Mouse (Mus musculus): ENCODE results near the gene Rad23b.
"Not testable (repeated sequence)": the region's sequence is repeated elsewhere in the genome, so short reads cannot be mapped to it uniquely, and the experiment has no call there.

The Rad23b gene

GRCm38 (mm10) chr4:55356726-55357125, 6.9 kb downstream of the Rad23b start:
- no peak for DNase-seq

DNA sequence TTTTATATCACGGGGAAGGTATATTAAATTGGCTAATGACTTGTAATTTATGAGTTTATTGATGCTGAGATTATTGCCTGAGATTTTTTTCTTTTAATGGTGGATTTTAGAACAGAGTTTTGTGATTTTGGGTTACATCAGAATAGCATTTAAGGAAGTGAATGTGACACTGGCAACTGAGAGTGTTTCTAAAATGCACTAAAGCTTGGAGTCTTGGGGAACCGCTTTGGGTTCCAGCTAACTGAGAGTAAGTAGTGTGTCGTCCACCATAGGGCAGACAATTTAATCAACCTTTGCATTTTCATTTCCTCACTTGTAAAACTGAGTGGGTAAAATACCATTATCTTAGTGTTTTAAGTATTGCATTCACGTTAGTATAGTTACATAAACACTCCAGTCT, 14.0 kb downstream of the Rad23b start:
- DNase-seq: no peak

DNA sequence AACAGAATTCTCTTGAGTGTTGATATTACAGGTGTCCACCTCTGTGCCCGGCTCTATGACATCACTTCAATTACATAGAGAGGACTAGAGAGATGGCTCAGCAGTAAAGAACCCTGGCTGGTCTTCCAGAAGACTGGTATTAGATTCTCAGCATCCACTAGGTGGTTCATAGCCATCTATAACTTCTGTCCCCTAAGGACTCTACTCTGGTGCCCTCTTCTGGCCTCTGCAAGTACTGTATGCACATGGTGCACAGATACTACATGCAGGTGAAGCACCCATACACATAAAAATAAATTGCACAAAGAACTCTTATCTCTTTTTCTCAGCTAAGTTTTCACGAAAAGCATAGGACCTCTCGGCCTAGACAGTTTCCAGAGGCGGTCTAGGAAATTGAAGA, 14.5 kb downstream of the Rad23b start:
- DNase-seq: peak; percentile 67

- DNase-seq: no peak
These were observed 16.2 kb downstream of the Rad23b start for GRCm38 (mm10) chr4:55366014-55366413.

DNA sequence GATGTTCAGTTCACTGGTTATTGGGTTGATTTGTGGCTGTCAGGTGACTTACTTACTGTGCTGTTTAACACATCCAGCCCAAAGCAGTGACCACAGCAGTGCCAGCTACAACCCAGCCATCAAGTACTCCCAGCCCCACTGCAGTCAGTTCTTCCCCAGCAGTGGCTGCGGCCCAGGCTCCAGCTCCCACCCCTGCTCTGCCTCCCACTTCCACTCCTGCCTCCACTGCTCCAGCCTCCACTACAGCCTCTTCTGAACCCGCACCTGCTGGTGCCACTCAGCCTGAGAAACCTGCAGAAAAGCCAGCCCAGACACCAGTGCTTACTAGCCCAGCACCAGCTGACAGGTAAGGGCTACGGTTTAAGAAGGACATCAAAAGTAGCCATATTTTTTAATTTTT, 20.3 kb downstream of the Rad23b start:
- DNase-seq: no peak

DNA sequence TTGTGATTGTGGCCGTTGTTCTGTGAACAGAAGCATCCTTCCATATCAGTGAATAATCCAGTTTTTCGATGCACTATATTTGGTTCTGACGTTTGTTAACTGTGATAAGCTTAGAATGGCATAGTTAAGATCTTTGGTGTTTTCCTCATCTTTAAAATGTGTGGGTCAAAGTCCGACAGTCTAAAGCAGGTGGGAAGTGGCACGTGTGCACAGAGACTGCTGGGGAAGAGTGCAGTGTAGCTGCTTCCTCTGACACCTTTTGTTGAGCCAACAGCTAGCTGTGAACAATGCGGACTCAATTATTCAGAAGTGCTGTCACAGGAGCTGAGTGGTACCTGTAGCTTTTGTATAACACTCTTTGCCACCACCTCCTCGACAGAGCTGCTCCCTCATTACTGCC, 21.5 kb downstream of the Rad23b start:
- no peak for DNase-seq

DNA sequence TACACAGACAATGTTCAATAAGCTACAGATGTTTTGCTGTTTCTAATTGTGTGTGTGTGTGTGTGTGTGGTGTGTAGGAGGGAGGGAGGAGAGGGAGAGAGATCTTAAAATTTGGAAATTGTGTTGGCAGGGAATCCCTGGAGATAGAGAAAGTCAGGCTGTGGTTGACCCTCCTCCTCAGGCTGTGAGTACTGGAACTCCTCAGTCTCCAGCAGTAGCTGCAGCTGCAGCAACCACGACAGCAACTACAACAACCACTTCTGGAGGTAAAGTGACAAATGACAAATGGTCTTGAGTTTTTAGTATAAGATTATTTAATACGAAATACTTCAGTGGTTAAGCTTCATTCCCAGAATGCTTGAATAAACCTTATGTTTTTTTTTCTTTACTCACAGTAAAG, 32.5 kb downstream of the Rad23b start:
- DNase-seq: no peak

DNA sequence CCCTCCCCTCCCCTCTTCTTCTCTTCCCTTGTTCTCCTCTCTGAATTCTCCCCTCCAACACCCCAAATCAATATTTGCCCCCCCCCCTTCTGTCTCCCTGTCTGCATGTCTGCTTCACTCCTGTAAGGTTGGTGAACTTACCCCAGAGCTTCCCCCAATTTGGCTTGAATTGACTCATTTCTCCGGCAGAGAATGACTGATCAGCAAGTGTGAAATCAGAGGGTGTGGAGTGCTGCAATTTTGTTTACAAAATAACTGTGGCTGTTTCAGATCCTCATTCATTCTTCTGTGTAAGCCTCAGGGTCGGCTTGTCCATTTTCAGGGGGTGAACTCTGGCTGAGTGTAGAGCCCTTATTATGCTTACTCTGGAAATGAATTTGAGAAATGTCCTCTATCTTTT, 36.9 kb downstream of the Rad23b start:
- no peak for DNase-seq

DNA sequence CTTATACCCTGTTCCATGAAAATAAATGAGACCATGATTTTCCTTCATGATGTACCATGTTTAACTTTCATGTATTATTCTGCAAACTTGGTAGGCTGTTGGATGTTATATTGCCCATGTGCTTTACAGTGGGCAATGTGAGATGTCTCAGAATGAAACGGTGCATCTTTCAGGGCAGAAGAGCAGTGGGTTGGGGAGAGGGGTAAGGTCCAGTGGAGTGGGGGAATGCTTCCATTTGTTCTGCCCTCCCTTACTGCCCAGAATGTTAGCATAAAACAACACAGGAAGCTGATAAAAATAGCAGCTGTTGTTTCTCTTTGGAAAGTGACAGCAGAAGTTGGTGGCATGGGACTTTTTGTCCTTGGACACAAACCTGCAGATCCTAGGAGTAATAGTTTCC, 41.6 kb downstream of the Rad23b start:
- no peak for DNase-seq

- no peak for DNase-seq
These were observed 42.6 kb downstream of the Rad23b start for GRCm38 (mm10) chr4:55392445-55392844.

GRCm38 (mm10) chr4:55397911-55398762, 48.3 kb downstream of the Rad23b start:
- DNase-seq: peak; percentile 68

DNA sequence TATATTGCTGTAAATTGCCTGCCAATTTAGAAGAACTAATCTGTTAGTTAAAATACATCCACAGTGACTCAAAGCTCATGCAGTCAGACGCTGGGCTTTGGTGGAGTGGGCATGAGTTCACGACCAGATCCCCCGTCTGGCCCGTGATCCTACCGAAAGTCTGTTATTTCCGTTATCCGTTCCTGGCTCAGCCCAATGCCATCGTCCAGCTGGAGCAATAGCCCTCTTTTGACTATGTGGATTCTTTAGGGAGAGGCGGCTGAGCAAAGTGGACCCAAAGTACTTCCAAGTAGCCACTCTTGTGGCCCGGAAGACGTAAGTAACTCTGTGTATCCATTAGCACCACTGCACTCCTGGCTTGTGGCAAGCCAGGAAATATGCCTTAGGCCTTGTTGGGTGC, 49.1 kb downstream of the Rad23b start:
- DNase-seq: no peak

- DNase-seq: no peak
These were observed 55.5 kb downstream of the Rad23b start for GRCm38 (mm10) chr4:55405329-55405728.

DNA sequence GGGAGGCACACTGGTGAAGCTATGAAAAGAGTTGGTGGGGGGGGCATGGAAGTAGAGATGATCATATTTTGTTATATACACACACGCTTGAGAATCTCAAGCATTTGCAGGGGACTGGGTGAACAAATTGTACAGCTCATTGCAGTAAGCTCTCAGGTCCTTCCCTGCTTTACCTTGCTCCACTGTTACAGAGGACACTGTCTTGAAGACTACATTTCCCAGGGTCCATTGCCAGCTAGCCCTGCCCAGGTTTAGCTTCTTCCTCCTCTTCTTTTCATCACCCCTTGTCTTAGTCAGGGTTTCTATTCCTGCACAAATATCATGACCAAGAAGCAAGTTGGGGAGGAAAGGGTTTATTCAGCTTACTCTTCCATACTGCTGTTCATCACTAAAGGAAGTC, 56.7 kb downstream of the Rad23b start:
- DNase-seq: no peak

DNA sequence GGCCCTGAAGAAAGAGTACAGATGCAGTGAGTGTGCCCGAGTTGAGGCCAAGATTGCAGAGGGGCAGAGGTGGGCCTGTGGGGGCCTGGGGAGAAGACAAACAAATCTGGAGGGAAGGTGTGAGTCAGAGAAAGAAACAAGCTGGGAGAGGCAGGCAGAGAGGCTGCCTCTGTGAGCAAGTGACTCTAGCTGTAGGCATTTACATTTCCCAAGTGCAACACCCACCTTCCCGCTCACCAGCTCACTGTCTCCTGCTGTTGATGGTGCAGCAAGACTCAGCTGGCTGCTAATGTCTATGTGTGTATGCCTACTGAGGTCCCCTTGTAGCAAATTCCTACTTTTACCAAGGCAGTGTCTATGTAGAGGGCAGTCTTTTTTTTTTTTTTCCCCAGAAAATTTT, 58.2 kb downstream of the Rad23b start:
- DNase-seq: no peak

- peak; percentile 21 for DNase-seq
These were observed 59.2 kb downstream of the Rad23b start for GRCm38 (mm10) chr4:55409025-55409424.

- DNase-seq: not testable (repeated sequence)
These were observed 59.9 kb downstream of the Rad23b start for GRCm38 (mm10) chr4:55409578-55410224.

DNA sequence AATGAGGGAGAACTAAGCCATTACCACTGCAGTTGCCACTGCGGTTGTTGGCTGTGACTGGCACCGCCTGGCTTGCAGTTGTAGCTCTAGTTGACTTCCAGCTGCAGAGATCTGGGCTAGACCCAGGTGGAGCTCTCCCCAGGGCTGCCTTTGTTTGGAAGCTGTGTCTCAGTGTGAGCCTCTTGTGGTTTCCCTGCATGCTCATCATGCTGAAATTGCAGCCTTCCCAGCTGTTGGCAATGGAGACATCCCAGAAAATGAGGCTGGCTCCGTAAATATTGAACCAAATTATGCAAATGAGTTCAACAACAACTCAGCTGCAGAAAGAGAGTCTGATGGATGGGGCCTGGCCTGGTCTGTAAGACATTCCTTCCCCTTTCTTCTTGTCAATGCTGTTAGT, 66.0 kb downstream of the Rad23b start:
- DNase-seq: peak; percentile 10

- no peak for DNase-seq
These were observed 76.4 kb downstream of the Rad23b start for GRCm38 (mm10) chr4:55426250-55426649.

All from thymus, postnatal 14 days (tissue).